Mouse (Mus musculus): ENCODE data around the gene Rftn1. TPM values are rescaled to one million over a fixed set of nuclear protein-coding genes. Genes with fewer than 3 reads are reported as not detected.

Gene Rftn1
- polyA plus RNA-seq, 1 experiment = 67.4 TPM

GRCm38 (mm10) chr17:50014708-50015107, 175.8 kb downstream of the Rftn1 start:
- no peak for TF ChIP-seq POLR2A (IDR thresholded peaks at IDR 0.05; ENCODE audit: low read depth, low read length)
- TF ChIP-seq CTCF (IDR thresholded peaks at IDR 0.05; ENCODE audit: extremely low read depth, insufficient read depth, insufficient read length, insufficient replicate concordance) = no peak
- H3K36me3 ChIP-seq (ENCODE audit: control insufficient read depth, insufficient read depth, low read length) = peaks cover 2% of the 10 kb centered on the region; the same call in 1 of the 2 replicates
- no peaks in the 10 kb centered on the region for H3K4me1 ChIP-seq (ENCODE audit: control insufficient read depth, insufficient read depth, insufficient read length)
- no peaks in the 10 kb centered on the region for H3K27me3 ChIP-seq (ENCODE audit: control insufficient read depth, insufficient read depth, low read length)
- H3K4me3 ChIP-seq (ENCODE audit: extremely low read depth, insufficient read depth, insufficient read length) = no peak overlapping the region
- H3K27ac ChIP-seq (ENCODE audit: insufficient read depth, low read length) = no peak overlapping the region
- WGBS = 90% methylated on average over 9 of the region's 9 CpGs
- DNase-seq (ENCODE audit: low read depth in 1 of 2, low spot score in 2 of 2) = no peak

GRCm38 (mm10) chr17:50013848-50014247, 176.6 kb downstream of the Rftn1 start:
- 89% methylated on average over 2 of the region's 2 CpGs for WGBS
- Histone ChIP-seq H3K27ac (ENCODE audit: insufficient read depth, low read length) (no peak overlapping the region), H3K27me3 (ENCODE audit: control insufficient read depth, insufficient read depth, low read length) (no peaks in the 10 kb centered on the region), H3K4me3 (ENCODE audit: extremely low read depth, insufficient read depth, insufficient read length) (no peak overlapping the region), H3K4me1 (ENCODE audit: control insufficient read depth, insufficient read depth, insufficient read length) (no peaks in the 10 kb centered on the region), H3K36me3 (ENCODE audit: control insufficient read depth, insufficient read depth, low read length) (peaks cover 3% of the 10 kb centered on the region)
- DNase-seq (ENCODE audit: low read depth in 1 of 2, low spot score in 2 of 2) = no peak
- TF ChIP-seq CTCF (IDR thresholded peaks at IDR 0.05; ENCODE audit: extremely low read depth, insufficient read depth, insufficient read length, insufficient replicate concordance) (no peak), POLR2A (IDR thresholded peaks at IDR 0.05; ENCODE audit: low read depth, low read length) (no peak)

- Histone ChIP-seq H3K4me1 (ENCODE audit: control insufficient read depth, insufficient read depth, insufficient read length) (no peaks in the 10 kb centered on the region), H3K4me3 (ENCODE audit: extremely low read depth, insufficient read depth, insufficient read length) (no peak overlapping the region), H3K36me3 (ENCODE audit: control insufficient read depth, insufficient read depth, low read length) (peaks cover 4% of the 10 kb centered on the region), H3K27ac (ENCODE audit: insufficient read depth, low read length) (no peak overlapping the region), H3K27me3 (ENCODE audit: control insufficient read depth, insufficient read depth, low read length) (no peaks in the 10 kb centered on the region)
- TF ChIP-seq CTCF (IDR thresholded peaks at IDR 0.05; ENCODE audit: extremely low read depth, insufficient read depth, insufficient read length, insufficient replicate concordance) (no peak), POLR2A (IDR thresholded peaks at IDR 0.05; ENCODE audit: low read depth, low read length) (no peak)
- 79% methylated on average over 4 of the region's 4 CpGs for WGBS
- no peak for DNase-seq (ENCODE audit: low read depth in 1 of 2, low spot score in 2 of 2)
These were observed 180.4 kb downstream of the Rftn1 start for GRCm38 (mm10) chr17:50010096-50010495.

- no peak for TF ChIP-seq POLR2A (IDR thresholded peaks at IDR 0.05; ENCODE audit: low read depth, low read length)
- no peak for TF ChIP-seq CTCF (IDR thresholded peaks at IDR 0.05; ENCODE audit: extremely low read depth, insufficient read depth, insufficient read length, insufficient replicate concordance)
- Histone ChIP-seq H3K27ac (ENCODE audit: insufficient read depth, low read length) (no peak overlapping the region), H3K27me3 (ENCODE audit: control insufficient read depth, insufficient read depth, low read length) (no peaks in the 10 kb centered on the region), H3K4me3 (ENCODE audit: extremely low read depth, insufficient read depth, insufficient read length) (no peak overlapping the region), H3K36me3 (ENCODE audit: control insufficient read depth, insufficient read depth, low read length) (peaks cover 17% of the 10 kb centered on the region), H3K4me1 (ENCODE audit: control insufficient read depth, insufficient read depth, insufficient read length) (no peaks in the 10 kb centered on the region)
- WGBS = 86% methylated on average over 9 of the region's 9 CpGs
- DNase-seq (ENCODE audit: low read depth in 1 of 2, low spot score in 2 of 2) = no peak
These were observed 183.6 kb downstream of the Rftn1 start for GRCm38 (mm10) chr17:50006721-50007351.

- TF ChIP-seq CTCF (IDR thresholded peaks at IDR 0.05; ENCODE audit: extremely low read depth, insufficient read depth, insufficient read length, insufficient replicate concordance) = no peak
- no peak for TF ChIP-seq POLR2A (IDR thresholded peaks at IDR 0.05; ENCODE audit: low read depth, low read length)
- 90% methylated on average over 7 of the region's 7 CpGs for WGBS
- H3K4me3 ChIP-seq (ENCODE audit: extremely low read depth, insufficient read depth, insufficient read length) = no peak overlapping the region
- H3K4me1 ChIP-seq (ENCODE audit: control insufficient read depth, insufficient read depth, insufficient read length) = no peaks in the 10 kb centered on the region
- no peaks in the 10 kb centered on the region for H3K27me3 ChIP-seq (ENCODE audit: control insufficient read depth, insufficient read depth, low read length)
- no peak overlapping the region for H3K27ac ChIP-seq (ENCODE audit: insufficient read depth, low read length)
- peaks cover 22% of the 10 kb centered on the region for H3K36me3 ChIP-seq (ENCODE audit: control insufficient read depth, insufficient read depth, low read length)
- no peak for DNase-seq (ENCODE audit: low read depth in 1 of 2, low spot score in 2 of 2)
These were observed 184.1 kb downstream of the Rftn1 start for GRCm38 (mm10) chr17:50006338-50006720.

GRCm38 (mm10) chr17:50003156-50003555, 187.3 kb downstream of the Rftn1 start:
- DNase-seq (ENCODE audit: low read depth in 1 of 2, low spot score in 2 of 2) = no peak
- peaks cover 30% of the 10 kb centered on the region for H3K36me3 ChIP-seq (ENCODE audit: control insufficient read depth, insufficient read depth, low read length)
- no peaks in the 10 kb centered on the region for H3K4me1 ChIP-seq (ENCODE audit: control insufficient read depth, insufficient read depth, insufficient read length)
- no peak for TF ChIP-seq CTCF (IDR thresholded peaks at IDR 0.05; ENCODE audit: extremely low read depth, insufficient read depth, insufficient read length, insufficient replicate concordance)
- no peak for TF ChIP-seq POLR2A (IDR thresholded peaks at IDR 0.05; ENCODE audit: low read depth, low read length)
- 92% methylated on average over 4 of the region's 4 CpGs for WGBS
- no peak overlapping the region for H3K4me3 ChIP-seq (ENCODE audit: extremely low read depth, insufficient read depth, insufficient read length)
- no peak overlapping the region for H3K27ac ChIP-seq (ENCODE audit: insufficient read depth, low read length)
- H3K27me3 ChIP-seq (ENCODE audit: control insufficient read depth, insufficient read depth, low read length) = no peaks in the 10 kb centered on the region

GRCm38 (mm10) chr17:50002171-50002570, 188.3 kb downstream of the Rftn1 start:
- no peak for TF ChIP-seq CTCF (IDR thresholded peaks at IDR 0.05; ENCODE audit: extremely low read depth, insufficient read depth, insufficient read length, insufficient replicate concordance)
- no peak for TF ChIP-seq POLR2A (IDR thresholded peaks at IDR 0.05; ENCODE audit: low read depth, low read length)
- peaks cover 32% of the 10 kb centered on the region for H3K36me3 ChIP-seq (ENCODE audit: control insufficient read depth, insufficient read depth, low read length)
- H3K27me3 ChIP-seq (ENCODE audit: control insufficient read depth, insufficient read depth, low read length) = no peaks in the 10 kb centered on the region
- no peak for DNase-seq (ENCODE audit: low read depth in 1 of 2, low spot score in 2 of 2)
- H3K27ac ChIP-seq (ENCODE audit: insufficient read depth, low read length) = no peak overlapping the region
- H3K4me1 ChIP-seq (ENCODE audit: control insufficient read depth, insufficient read depth, insufficient read length) = no peaks in the 10 kb centered on the region
- WGBS = 91% methylated on average over 3 of the region's 3 CpGs
- H3K4me3 ChIP-seq (ENCODE audit: extremely low read depth, insufficient read depth, insufficient read length) = no peak overlapping the region

All from spleen, adult 2 months (tissue).